Mouse (Mus musculus): Measurements from ENCODE around the gene Olfr330. TPM values are rescaled to one million over a fixed set of nuclear protein-coding genes. Genes with fewer than 3 reads are reported as not detected.
"Not testable (repeated sequence)": the region's sequence is repeated elsewhere in the genome, so short reads cannot be mapped to it uniquely, and the experiment has no call there.

Olfr330 gene
- not detected in 2 replicates for polyA plus RNA-seq (2012; rRNA removed)

DNA sequence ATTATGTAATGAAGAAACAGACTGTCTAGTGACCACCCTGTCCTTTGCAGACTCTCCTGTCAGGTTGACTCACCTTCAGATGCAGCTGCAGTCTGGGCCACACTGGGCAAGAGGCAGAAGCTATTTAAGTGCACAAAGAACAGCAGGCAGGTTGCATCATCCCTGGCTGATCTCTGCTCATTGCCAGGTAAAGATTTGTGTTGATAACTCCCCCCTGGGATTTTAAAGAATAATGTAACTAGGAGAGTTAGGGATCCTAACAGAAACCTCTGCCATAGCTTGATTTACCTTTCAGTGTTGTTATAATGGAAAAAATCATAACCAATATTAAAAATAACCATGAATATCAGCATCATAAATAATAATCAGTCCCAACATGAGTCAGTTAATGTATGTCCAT lies at the start of gene Olfr330:
Gene Olfr330 (minus strand): TSS at position 101 of the 400 bp plus-strand sequence.
- not testable (repeated sequence) for H3K27me3 ChIP-seq (ENCODE audit: control insufficient read depth, insufficient read depth, low read length); H3K36me3 ChIP-seq (ENCODE audit: control insufficient read depth, insufficient read depth, low read length); H3K4me1 ChIP-seq (ENCODE audit: control insufficient read depth, insufficient read depth, insufficient read length, low read length); H3K4me3 ChIP-seq (ENCODE audit: low read depth, low read length); H3K27ac ChIP-seq (ENCODE audit: insufficient read depth, low read depth, low read length)

DNA sequence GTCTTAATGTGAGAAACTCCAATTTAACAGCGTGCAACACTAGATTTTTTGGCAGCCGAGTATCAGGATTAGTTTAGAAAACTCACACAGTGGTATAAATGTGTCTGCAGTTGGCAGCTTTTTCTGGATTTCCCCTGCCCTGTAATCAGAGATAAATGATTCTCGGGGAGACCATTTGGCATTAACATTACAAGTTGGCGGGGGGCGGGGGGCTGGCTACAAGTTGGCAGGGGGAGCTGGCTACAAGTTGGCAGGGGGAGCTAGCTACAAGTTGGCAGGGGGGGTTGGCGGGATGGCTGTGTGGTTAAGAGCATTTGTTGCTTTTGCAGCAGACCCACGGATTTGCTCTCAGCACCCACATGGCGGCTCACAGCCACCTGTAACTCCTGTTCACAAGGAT lies 44.0 kb upstream of the Olfr330 start:
- Histone ChIP-seq H3K36me3 (ENCODE audit: control insufficient read depth, insufficient read depth, low read length) (no peaks in the 10 kb centered on the region), H3K4me1 (ENCODE audit: control insufficient read depth, insufficient read depth, insufficient read length, low read length) (peaks cover 3% of the 10 kb centered on the region; the same call in 1 of the 2 replicates), H3K27me3 (ENCODE audit: control insufficient read depth, insufficient read depth, low read length) (no peaks in the 10 kb centered on the region), H3K27ac (ENCODE audit: insufficient read depth, low read depth, low read length) (no peak overlapping the region), H3K4me3 (ENCODE audit: low read depth, low read length) (no peak overlapping the region)
- WGBS = 81% methylated on average over 8 of the region's 8 CpGs
- TF ChIP-seq POLR2A (IDR thresholded peaks at IDR 0.05; ENCODE audit: low read depth, low read length) (no peak), CTCF (IDR thresholded peaks at IDR 0.05; ENCODE audit: extremely low read depth, insufficient read length, insufficient replicate concordance, low read depth, low read length) (no peak)

DNA sequence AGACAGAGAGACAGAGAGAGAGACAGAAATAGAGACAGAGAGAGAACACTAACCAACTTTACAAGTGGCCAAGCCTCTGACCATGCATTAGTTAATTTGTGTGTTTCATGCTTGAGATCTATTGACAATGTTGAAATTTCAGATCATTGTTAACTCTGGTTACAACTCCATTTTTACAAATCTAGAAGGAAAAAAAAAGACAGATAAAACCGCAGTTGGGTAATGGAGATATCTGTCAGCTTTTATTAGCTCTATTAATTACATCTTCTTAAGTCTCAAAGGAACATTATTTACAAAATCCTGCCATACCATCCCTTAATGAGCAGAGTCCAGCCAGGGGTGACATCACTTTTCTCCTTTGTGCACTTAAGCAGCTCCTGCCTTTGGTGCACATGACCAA lies 42.8 kb upstream of the Olfr330 start, which contains the start of gene Olfr325:
Gene Olfr325 (plus strand): TSS at position 301 of the 400 bp plus-strand sequence.
- Histone ChIP-seq H3K4me1 (ENCODE audit: control insufficient read depth, insufficient read depth, insufficient read length, low read length) (peaks cover 3% of the 10 kb centered on the region; the same call in 1 of the 2 replicates), H3K27ac (ENCODE audit: insufficient read depth, low read depth, low read length) (no peak within 1 kb of the TSS), H3K4me3 (ENCODE audit: low read depth, low read length) (no peak within 1 kb of the TSS), H3K36me3 (ENCODE audit: control insufficient read depth, insufficient read depth, low read length) (no peaks in the 10 kb centered on the region), H3K27me3 (ENCODE audit: control insufficient read depth, insufficient read depth, low read length) (no peaks in the 10 kb centered on the region)
- no peak for TF ChIP-seq POLR2A (IDR thresholded peaks at IDR 0.05; ENCODE audit: low read depth, low read length)
- 35% methylated on average over 1 of the region's 1 CpGs for WGBS

DNA sequence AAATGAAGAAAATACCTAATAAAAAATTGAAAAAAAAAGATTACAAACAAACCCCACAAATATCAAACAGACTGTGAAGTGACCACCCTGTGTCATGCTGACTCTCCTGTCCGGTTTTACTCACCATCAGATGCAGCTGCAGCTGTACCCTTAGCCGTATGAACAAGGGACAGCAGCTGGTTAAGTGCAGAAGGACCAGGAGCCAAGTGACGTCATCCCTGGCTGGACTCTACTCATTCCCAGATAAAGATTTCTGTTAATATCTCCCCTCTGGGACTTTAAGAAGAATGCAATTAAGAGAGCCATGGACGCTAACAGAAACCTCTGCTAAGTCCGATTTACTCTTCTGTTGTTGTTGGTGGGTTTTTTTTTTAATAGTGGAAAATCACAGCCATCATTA lies 35.8 kb upstream of the Olfr330 start, which contains the start of gene Olfr224:
Gene Olfr224 (minus strand): TSS at position 149 of the 400 bp plus-strand sequence.
- Histone ChIP-seq H3K27ac (ENCODE audit: insufficient read depth, low read depth, low read length) (no peak within 1 kb of the TSS), H3K36me3 (ENCODE audit: control insufficient read depth, insufficient read depth, low read length) (no peaks in the 10 kb centered on the region), H3K4me1 (ENCODE audit: control insufficient read depth, insufficient read depth, insufficient read length, low read length) (no peaks in the 10 kb centered on the region), H3K27me3 (ENCODE audit: control insufficient read depth, insufficient read depth, low read length) (no peaks in the 10 kb centered on the region), H3K4me3 (ENCODE audit: low read depth, low read length) (no peak within 1 kb of the TSS)
- WGBS = 43% methylated on average over 5 of the region's 5 CpGs
- TF ChIP-seq POLR2A (IDR thresholded peaks at IDR 0.05; ENCODE audit: low read depth, low read length) (no peak), CTCF (IDR thresholded peaks at IDR 0.05; ENCODE audit: extremely low read depth, insufficient read length, insufficient replicate concordance, low read depth, low read length) (no peak)

DNA sequence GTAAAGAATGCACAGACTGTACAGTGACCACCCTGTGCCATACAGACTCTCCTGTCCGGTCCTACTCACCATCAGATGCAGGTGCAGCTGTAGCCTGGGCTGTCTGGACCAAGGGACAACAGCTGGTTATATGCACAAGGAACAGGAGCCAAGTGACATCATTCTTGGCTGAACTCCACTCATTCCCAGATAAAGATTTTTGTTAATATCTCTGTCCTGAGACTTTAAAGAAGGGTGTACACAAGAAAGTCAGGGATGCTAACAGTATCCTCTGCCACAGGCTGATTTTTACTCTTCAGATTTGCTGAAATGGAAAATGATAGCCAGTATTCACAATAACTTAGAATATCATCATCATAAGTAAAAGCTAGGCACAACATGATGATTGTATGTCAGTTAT lies 20.9 kb upstream of the Olfr330 start, which contains the start of gene Olfr328:
Gene Olfr328 (minus strand): TSS at position 101 of the 400 bp plus-strand sequence.
- H3K27ac ChIP-seq (ENCODE audit: insufficient read depth, low read depth, low read length) = no peak within 1 kb of the TSS
- H3K4me1 ChIP-seq (ENCODE audit: control insufficient read depth, insufficient read depth, insufficient read length, low read length) = no peaks in the 10 kb centered on the region
- no peaks in the 10 kb centered on the region for H3K36me3 ChIP-seq (ENCODE audit: control insufficient read depth, insufficient read depth, low read length)
- H3K4me3 ChIP-seq (ENCODE audit: low read depth, low read length) = no peak within 1 kb of the TSS
- no peaks in the 10 kb centered on the region; the same call in 1 of the 2 replicates for H3K27me3 ChIP-seq (ENCODE audit: control insufficient read depth, insufficient read depth, low read length)
- TF ChIP-seq CTCF (IDR thresholded peaks at IDR 0.05; ENCODE audit: extremely low read depth, insufficient read length, insufficient replicate concordance, low read depth, low read length) = no peak
- no peak for TF ChIP-seq POLR2A (IDR thresholded peaks at IDR 0.05; ENCODE audit: low read depth, low read length)
- WGBS = 24% methylated on average over 1 of the region's 1 CpGs

DNA sequence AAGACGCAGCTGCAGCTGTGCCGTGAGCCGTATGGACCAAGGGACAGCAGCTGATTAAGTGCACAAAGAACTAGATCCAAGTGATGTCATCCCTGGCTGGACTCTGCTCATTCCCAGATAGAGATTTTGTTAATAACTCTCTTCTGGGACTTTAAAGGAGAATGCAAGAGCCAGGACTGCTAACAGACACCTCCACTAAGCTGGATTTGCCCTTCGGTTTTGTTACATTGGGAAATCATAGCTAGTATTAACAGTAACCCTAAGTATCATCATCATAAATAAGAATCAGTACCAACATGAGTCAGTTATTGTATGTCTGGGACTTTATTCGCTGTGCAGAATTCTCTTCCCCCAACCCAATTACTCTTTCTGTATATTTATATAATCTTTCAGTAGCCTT lies 11.7 kb upstream of the Olfr330 start, which contains the start of gene Olfr329-ps:
Gene Olfr329-ps (minus strand): TSS at position 101 of the 400 bp plus-strand sequence.
- H3K4me1 ChIP-seq (ENCODE audit: control insufficient read depth, insufficient read depth, insufficient read length, low read length) = no peaks in the 10 kb centered on the region
- no peaks in the 10 kb centered on the region; the same call in 1 of the 2 replicates for H3K27me3 ChIP-seq (ENCODE audit: control insufficient read depth, insufficient read depth, low read length)
- H3K36me3 ChIP-seq (ENCODE audit: control insufficient read depth, insufficient read depth, low read length) = no peaks in the 10 kb centered on the region
- 48% methylated on average over 5 of the region's 5 CpGs for WGBS
- TF ChIP-seq POLR2A (IDR thresholded peaks at IDR 0.05; ENCODE audit: low read depth, low read length) (no peak), CTCF (IDR thresholded peaks at IDR 0.05; ENCODE audit: extremely low read depth, insufficient read length, insufficient replicate concordance, low read depth, low read length) (no peak)
- no peak within 1 kb of the TSS for H3K27ac ChIP-seq (ENCODE audit: insufficient read depth, low read depth, low read length)
- H3K4me3 ChIP-seq (ENCODE audit: low read depth, low read length) = no peak within 1 kb of the TSS

DNA sequence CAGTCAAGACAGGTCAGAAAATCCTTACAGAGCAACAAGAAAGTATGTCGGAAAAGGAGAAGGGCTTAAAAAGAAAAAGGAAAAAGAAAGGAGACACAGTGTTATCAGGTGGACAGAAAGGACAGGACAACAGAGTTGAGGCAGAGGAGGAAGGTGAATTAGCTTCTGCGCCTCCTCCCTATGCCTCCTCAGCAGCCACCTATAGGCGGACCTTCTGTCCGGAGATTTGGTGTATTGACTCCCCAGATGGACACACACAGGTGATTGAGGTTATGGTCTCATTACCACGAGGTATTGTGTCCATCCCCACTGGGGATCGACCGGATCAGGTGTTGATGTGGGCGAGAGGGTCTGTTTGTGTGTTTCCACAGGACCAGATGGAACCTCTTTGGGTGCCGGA lies 14.9 kb downstream of the Olfr330 start:
- 93% methylated on average over 8 of the region's 9 CpGs for WGBS

DNA sequence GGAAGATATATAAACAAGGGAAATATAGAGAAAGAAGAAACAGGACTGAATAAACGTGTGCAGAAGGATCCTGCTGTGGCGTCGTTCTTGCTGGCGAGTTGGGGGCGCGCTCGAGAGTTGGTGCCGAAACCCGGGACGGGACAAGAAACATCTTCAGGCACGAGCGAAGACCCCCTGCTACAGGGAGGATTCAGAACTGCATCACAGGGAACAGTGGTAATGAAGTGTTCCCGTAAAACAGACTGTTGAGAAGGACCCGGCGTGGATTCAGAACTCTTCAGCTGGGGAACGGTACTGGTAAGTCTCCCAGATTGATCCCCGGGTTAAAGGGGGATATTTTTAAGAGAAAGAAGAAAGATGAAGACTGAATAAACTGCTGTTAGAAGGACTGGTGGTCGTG lies 15.7 kb downstream of the Olfr330 start:
- 94% methylated on average over 18 of the region's 18 CpGs for WGBS
- not testable (repeated sequence) for H3K36me3 ChIP-seq (ENCODE audit: control insufficient read depth, insufficient read depth, low read length); H3K4me1 ChIP-seq (ENCODE audit: control insufficient read depth, insufficient read depth, insufficient read length, low read length); H3K27ac ChIP-seq (ENCODE audit: insufficient read depth, low read depth, low read length); H3K27me3 ChIP-seq (ENCODE audit: control insufficient read depth, insufficient read depth, low read length); H3K4me3 ChIP-seq (ENCODE audit: low read depth, low read length)

More for the DNA sequence above, 14.9 kb downstream of the Olfr330 start:
- H3K27ac ChIP-seq (ENCODE audit: insufficient read depth, low read depth, low read length); H3K4me3 ChIP-seq (ENCODE audit: low read depth, low read length); H3K4me1 ChIP-seq (ENCODE audit: control insufficient read depth, insufficient read depth, insufficient read length, low read length); H3K27me3 ChIP-seq (ENCODE audit: control insufficient read depth, insufficient read depth, low read length); H3K36me3 ChIP-seq (ENCODE audit: control insufficient read depth, insufficient read depth, low read length): not testable (repeated sequence)

DNA sequence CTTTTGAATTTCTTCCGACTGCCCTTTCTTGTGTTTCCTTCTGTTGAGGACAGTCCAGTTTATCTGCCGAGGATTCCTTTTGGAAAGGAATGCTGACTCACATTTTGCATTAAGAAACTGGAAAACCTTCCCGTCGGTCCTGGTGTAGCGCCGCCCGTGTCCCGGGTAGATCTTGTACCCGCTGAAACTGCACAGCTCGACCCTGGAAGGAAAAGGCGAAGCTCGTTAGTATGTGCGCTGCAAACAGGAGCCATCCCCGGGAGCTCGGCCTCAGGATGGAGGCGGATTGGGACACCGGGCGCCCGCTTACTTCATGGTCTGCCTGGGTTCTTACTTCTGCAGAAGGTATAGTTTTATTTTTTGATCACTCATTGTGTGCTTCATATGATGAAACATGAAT lies 25.6 kb downstream of the Olfr330 start:
- H3K4me1 ChIP-seq (ENCODE audit: control insufficient read depth, insufficient read depth, insufficient read length, low read length); H3K27me3 ChIP-seq (ENCODE audit: control insufficient read depth, insufficient read depth, low read length): not testable (repeated sequence)
- whole genome bisulfite sequencing = 83% methylated on average over 19 of the region's 19 CpGs

DNA sequence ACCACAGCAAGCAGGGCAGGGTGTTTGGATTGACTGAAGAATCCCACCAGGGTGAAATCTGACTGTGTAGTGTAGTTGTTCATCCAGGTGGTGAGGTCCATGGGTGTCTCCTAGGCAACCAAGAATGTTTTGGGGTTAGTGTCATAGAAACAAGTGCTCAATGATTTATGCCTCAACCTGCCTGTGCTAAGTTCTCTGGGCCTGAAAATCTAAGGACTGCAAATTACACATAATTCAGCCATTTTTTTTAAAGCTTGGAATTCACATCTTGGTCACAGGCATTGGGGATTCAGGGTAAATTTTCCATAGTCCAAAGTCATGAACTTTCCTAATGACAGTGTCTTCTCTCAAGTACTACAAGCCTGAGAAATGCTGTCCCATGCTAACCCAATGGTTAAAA lies 32.2 kb downstream of the Olfr330 start, which contains the start of gene Olfr331:
Gene Olfr331 (minus strand): TSS at position 101 of the 400 bp plus-strand sequence.
- H3K27ac ChIP-seq (ENCODE audit: insufficient read depth, low read depth, low read length); H3K27me3 ChIP-seq (ENCODE audit: control insufficient read depth, insufficient read depth, low read length); H3K36me3 ChIP-seq (ENCODE audit: control insufficient read depth, insufficient read depth, low read length); H3K4me1 ChIP-seq (ENCODE audit: control insufficient read depth, insufficient read depth, insufficient read length, low read length); H3K4me3 ChIP-seq (ENCODE audit: low read depth, low read length): not testable (repeated sequence)

More for the DNA sequence above, 25.6 kb downstream of the Olfr330 start:
- not testable (repeated sequence) for H3K36me3 ChIP-seq (ENCODE audit: control insufficient read depth, insufficient read depth, low read length); H3K4me3 ChIP-seq (ENCODE audit: low read depth, low read length); H3K27ac ChIP-seq (ENCODE audit: insufficient read depth, low read depth, low read length)
